Mouse (Mus musculus) lung, adult 2 months (tissue): ENCODE data around the gene Klhl9.

Experiments
- CTCF ChIP-seq: fragments of 200-500 bp; IDR thresholded peaks from 2 replicates; pipeline ENCODE4 v1.5.1; 2011; ENCODE audit warnings: mild to moderate bottlenecking, low read length, control low read depth; ENCODE audit not compliant: insufficient read depth
- POLR2A ChIP-seq: fragments of 200-500 bp; IDR thresholded peaks from 2 replicates; pipeline ENCODE4 v1.6.1; 2011; ENCODE audit warnings: low read depth, mild to moderate bottlenecking, control low read depth, low read length, borderline replicate concordance; ENCODE audit errors: extremely low read depth

GRCm38 (mm10) chr4:88680362-88680761 lies 41.9 kb downstream of the Klhl9 start:
- TF ChIP-seq POLR2A = no peak
- TF ChIP-seq CTCF = no peak
